Comparison of ENCODE assay signal across 7 mouse cellular contexts in the genomic region with DNA sequence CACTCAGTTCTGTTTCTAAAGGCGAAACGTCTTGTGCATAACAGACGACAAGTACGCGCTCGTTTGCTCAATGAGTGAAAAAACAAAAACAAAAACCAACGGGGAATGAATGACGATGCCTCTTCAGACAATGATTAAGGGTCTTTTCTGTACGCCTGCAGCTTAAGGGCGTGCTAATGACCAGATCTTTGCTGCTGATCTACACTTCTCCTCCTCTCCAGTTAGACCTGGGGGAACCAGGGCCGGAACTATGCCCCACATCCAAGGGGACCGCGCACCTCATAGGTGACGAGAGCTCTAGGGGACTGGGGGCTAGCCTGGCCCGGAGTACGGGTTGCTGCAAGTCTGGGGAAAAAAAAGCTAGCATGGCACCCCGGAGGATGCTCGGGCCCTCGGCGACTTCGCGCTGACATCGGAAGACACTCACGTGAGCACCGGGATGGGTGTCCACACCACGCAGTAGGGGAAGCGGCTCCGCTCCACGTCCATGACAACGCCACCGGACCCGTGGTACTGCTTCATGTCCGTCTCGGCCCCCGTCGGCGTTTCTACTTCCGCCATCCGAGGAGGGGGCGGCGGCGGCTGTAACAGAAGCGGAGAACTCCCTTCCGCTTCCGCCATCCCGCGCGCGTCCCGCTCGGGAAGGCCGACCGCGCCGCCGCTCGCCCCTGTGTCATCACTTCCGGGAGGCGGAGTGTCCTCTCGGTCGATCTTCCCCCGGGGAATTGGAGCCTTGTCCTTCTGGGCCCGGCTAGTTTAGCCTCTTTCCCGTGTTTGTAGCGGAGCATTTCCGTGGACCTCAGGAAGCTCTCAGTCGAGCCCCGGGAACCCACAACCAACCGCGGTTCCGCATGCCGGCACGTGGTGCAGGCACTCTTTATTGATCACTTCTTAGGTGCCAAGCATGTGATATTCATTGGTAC. TPM values are rescaled to one million over a fixed set of nuclear protein-coding genes. Genes with fewer than 3 reads are reported as not detected.
DNase-seq lines count a peak whose midpoint lies in the region; ATAC-seq and TF ChIP-seq lines count a peak whose summit lies in the region.

TSS of gene Tmem222 (minus strand) at position 689 of the 923 bp plus-strand sequence.

- 0 out of 2 replicates have a peak, but pooled peaks cover 3% of the 10 kb centered on the region for H3K4me1 ChIP-seq in intestine, postnatal 0 days (replicated peaks; ENCODE audit: control insufficient read depth, insufficient read depth, low read length)
- peaks cover 29% of the 10 kb centered on the region for H3K4me1 ChIP-seq in midbrain, embryonic 12.5 days
- peaks cover 10% of the 10 kb centered on the region; the same call in 1 of the 2 replicates for H3K4me1 ChIP-seq in small intestine, adult 2 months (ENCODE audit: control insufficient read depth, insufficient read depth, insufficient read length, low read length)

- ATAC-seq in intestine, postnatal 0 days: peak; percentile 96
- ATAC-seq in midbrain, embryonic 12.5 days (ENCODE audit: low FRiP score, low read depth): peak; percentile 88

- no peaks in the 10 kb centered on the region for H3K27me3 ChIP-seq in intestine, postnatal 0 days (replicated peaks; ENCODE audit: control insufficient read depth, insufficient read depth, low read length)
- 0 out of 2 replicates have a peak, but pooled peaks cover 3% of the 10 kb centered on the region for H3K27me3 ChIP-seq in midbrain, embryonic 12.5 days
- no peaks in the 10 kb centered on the region for H3K27me3 ChIP-seq in small intestine, adult 2 months (ENCODE audit: control insufficient read depth, insufficient read depth, low read length)

- intact Hi-C loops in left cerebral cortex, postnatal 4 days (cut with DNase I): no loop called here

- TF ChIP-seq CTCF in intestine, postnatal 0 days (IDR thresholded peaks at IDR 0.05; ENCODE audit: low read depth): no peak
- TF ChIP-seq CTCF in small intestine, adult 2 months (IDR thresholded peaks at IDR 0.05; ENCODE audit: extremely low read depth, insufficient read length, insufficient replicate concordance, low read depth, low read length): no peak

- peak within 1 kb of the TSS; percentile 74 for H3K9ac ChIP-seq in intestine, postnatal 0 days (ENCODE audit: low read depth, low read length)
- peak within 1 kb of the TSS; percentile 79 for H3K9ac ChIP-seq in midbrain, embryonic 12.5 days (replicated peaks)

- peak within 1 kb of the TSS; percentile 89 for H3K4me2 ChIP-seq in intestine, postnatal 0 days (replicated peaks; ENCODE audit: low read depth)
- H3K4me2 ChIP-seq in midbrain, embryonic 12.5 days (replicated peaks): peak within 1 kb of the TSS; percentile 75

- no peaks in the 10 kb centered on the region for H3K9me3 ChIP-seq in intestine, postnatal 0 days (ENCODE audit: control insufficient read depth)
- H3K9me3 ChIP-seq in midbrain, embryonic 12.5 days: no peaks in the 10 kb centered on the region

- H3K27ac ChIP-seq in intestine, postnatal 0 days (ENCODE audit: low read depth, low read length): peak within 1 kb of the TSS; percentile 87
- peak within 1 kb of the TSS; percentile 91 for H3K27ac ChIP-seq in midbrain, embryonic 12.5 days (replicated peaks)
- peak within 1 kb of the TSS; percentile 70 for H3K27ac ChIP-seq in small intestine, adult 2 months (ENCODE audit: insufficient read depth, low read depth, low read length)

- peaks cover 10% of the 10 kb centered on the region; the same call in 1 of the 2 replicates for H3K36me3 ChIP-seq in intestine, postnatal 0 days (ENCODE audit: control insufficient read depth, insufficient read depth)
- 0 out of 2 replicates have a peak, but pooled peaks cover 4% of the 10 kb centered on the region for H3K36me3 ChIP-seq in midbrain, embryonic 12.5 days
- H3K36me3 ChIP-seq in small intestine, adult 2 months (ENCODE audit: control insufficient read depth, insufficient read depth, low read length): 0 out of 2 replicates have a peak, but pooled peaks cover 2% of the 10 kb centered on the region

- peak within 1 kb of the TSS; percentile 74 for H3K4me3 ChIP-seq in intestine, postnatal 0 days (ENCODE audit: low read depth, low read length)
- peak within 1 kb of the TSS; percentile 86 for H3K4me3 ChIP-seq in midbrain, embryonic 12.5 days
- peak within 1 kb of the TSS; percentile 68 for H3K4me3 ChIP-seq in small intestine, adult 2 months (ENCODE audit: low read depth, low read length)

- under 1% methylated on average over 73 of the region's 73 CpGs for WGBS in intestine, postnatal 0 days
- under 1% methylated on average over 73 of the region's 73 CpGs for WGBS in midbrain, embryonic 12.5 days
- WGBS in small intestine, adult 2 months: under 1% methylated on average over 73 of the region's 73 CpGs

- peak; percentile 64 for TF ChIP-seq POLR2A in small intestine, adult 2 months (IDR thresholded peaks at IDR 0.05; ENCODE audit: low read depth, low read length)

- peak; percentile 95 for DNase-seq in adrenal gland, adult 8-10 months
- DNase-seq in embryo, embryonic 9.5 days (ENCODE audit: extremely low spot score): peak; percentile 97
- DNase-seq in gonadal fat pad, adult 2 months (ENCODE audit: low read depth): no peak
- peak; percentile 95 for DNase-seq in left cerebral cortex, postnatal 4 days

RNA-seq across cellular contexts. Expression of gene Tmem222, which starts in this region (rescaled TPM):
- 10 to 100 TPM; 74.7 to 93.2 (median 83.1) TPM for total RNA-seq in adrenal gland, adult 8-10 months (2022)
- 99.7 and 125 TPM in 2 replicates for polyA plus RNA-seq in gonadal fat pad, adult 2 months (2012; rRNA removed)
- polyA plus RNA-seq in intestine, postnatal 0 days (2015; fragmentation: Nextera tagmentation; extraction: Ambion mirVana): 52.1 and 52.8 TPM in 2 replicates
- 10 to 100 TPM; 73.7 to 74.9 TPM for total RNA-seq in left cerebral cortex, postnatal 4 days (2021)
- polyA plus RNA-seq in midbrain, embryonic 12.5 days (2016; fragmentation: Nextera tagmentation; extraction: Ambion mirVana): 79.9 and 85.5 TPM in 2 replicates
- polyA plus RNA-seq in small intestine, adult 2 months (2012; rRNA removed): 26.2 and 58.0 TPM in 2 replicates
